Mouse (Mus musculus): Measurements from ENCODE around the gene Usp30. TPM values are rescaled to one million over a fixed set of nuclear protein-coding genes. Genes with fewer than 3 reads are reported as not detected.

Usp30 gene
- polyA plus RNA-seq, 1 experiment from 2014 or later = 10.1 TPM

- no peak overlapping the region for H3K27ac ChIP-seq (replicated peaks; ENCODE audit: low read depth, low read length)
- H3K36me3 ChIP-seq (ENCODE audit: control insufficient read depth, insufficient read depth, low read length) = peaks cover 53% of the 10 kb centered on the region
Measured at GRCm38 (mm10) chr5:114102807-114103206, 37.5 kb downstream of the Usp30 start.

GRCm38 (mm10) chr5:114106391-114106935, 41.2 kb downstream of the Usp30 start:
- H3K4me1 ChIP-seq (ENCODE audit: control insufficient read depth, insufficient read depth, low read length) = 0 out of 2 replicates have a peak, but pooled peaks cover under 1% of the 10 kb centered on the region
- H3K36me3 ChIP-seq (ENCODE audit: control insufficient read depth, insufficient read depth, low read length) = peaks cover 88% of the 10 kb centered on the region
- ATAC-seq (ENCODE audit: low read depth) (no peak), DNase-seq (ENCODE audit: low spot score) (no peak)
- no peak overlapping the region for H3K4me3 ChIP-seq (ENCODE audit: low read depth, low read length)
- H3K27me3 ChIP-seq (replicated peaks; ENCODE audit: control insufficient read depth, insufficient read depth, low read length) = no peaks in the 10 kb centered on the region
- WGBS = 83% methylated on average over 16 of the region's 16 CpGs
- no peak overlapping the region for H3K4me2 ChIP-seq (ENCODE audit: low read depth, low read length)
- H3K9ac ChIP-seq (ENCODE audit: low read depth, low read length) = no peak overlapping the region
- 0 out of 2 replicates have a peak, but pooled peaks cover 5% of the 10 kb centered on the region for H3K9me3 ChIP-seq (ENCODE audit: control insufficient read depth, low read length)
- no peak overlapping the region for H3K27ac ChIP-seq (replicated peaks; ENCODE audit: low read depth, low read length)

More at GRCm38 (mm10) chr5:114102807-114103206, 37.5 kb downstream of the Usp30 start:
- 78% methylated on average over 1 of the region's 1 CpGs for WGBS
- no peak for DNase-seq (ENCODE audit: low spot score)
- H3K4me3 ChIP-seq (ENCODE audit: low read depth, low read length) = no peak overlapping the region
- peaks cover 12% of the 10 kb centered on the region for H3K4me1 ChIP-seq (ENCODE audit: control insufficient read depth, insufficient read depth, low read length)
- H3K27me3 ChIP-seq (replicated peaks; ENCODE audit: control insufficient read depth, insufficient read depth, low read length) = no peaks in the 10 kb centered on the region
- no peak overlapping the region for H3K9ac ChIP-seq (ENCODE audit: low read depth, low read length)
- no peak for ATAC-seq (ENCODE audit: low read depth)
- H3K4me2 ChIP-seq (ENCODE audit: low read depth, low read length) = no peak overlapping the region
- no peaks in the 10 kb centered on the region for H3K9me3 ChIP-seq (ENCODE audit: control insufficient read depth, low read length)

- Histone ChIP-seq H3K4me2 (ENCODE audit: low read depth, low read length) (no peak overlapping the region), H3K4me1 (ENCODE audit: control insufficient read depth, insufficient read depth, low read length) (no peaks in the 10 kb centered on the region), H3K9me3 (ENCODE audit: control insufficient read depth, low read length) (0 out of 2 replicates have a peak, but pooled peaks cover 5% of the 10 kb centered on the region), H3K27me3 (replicated peaks; ENCODE audit: control insufficient read depth, insufficient read depth, low read length) (no peaks in the 10 kb centered on the region), H3K36me3 (ENCODE audit: control insufficient read depth, insufficient read depth, low read length) (peaks cover 88% of the 10 kb centered on the region), H3K4me3 (ENCODE audit: low read depth, low read length) (no peak overlapping the region), H3K9ac (ENCODE audit: low read depth, low read length) (no peak overlapping the region), H3K27ac (replicated peaks; ENCODE audit: low read depth, low read length) (no peak overlapping the region)
- DNase-seq (ENCODE audit: low spot score) (no peak), ATAC-seq (ENCODE audit: low read depth) (no peak)
- WGBS = 76% methylated on average over 6 of the region's 6 CpGs
Measured at GRCm38 (mm10) chr5:114113334-114113733, 48.1 kb downstream of the Usp30 start.

GRCm38 (mm10) chr5:114115030-114115429, 49.8 kb downstream of the Usp30 start:
- ATAC-seq (ENCODE audit: low read depth) (no peak), DNase-seq (ENCODE audit: low spot score) (no peak)
- Histone ChIP-seq H3K9ac (ENCODE audit: low read depth, low read length) (no peak overlapping the region), H3K4me3 (ENCODE audit: low read depth, low read length) (no peak overlapping the region), H3K36me3 (ENCODE audit: control insufficient read depth, insufficient read depth, low read length) (peaks cover 79% of the 10 kb centered on the region), H3K9me3 (ENCODE audit: control insufficient read depth, low read length) (no peaks in the 10 kb centered on the region), H3K27me3 (replicated peaks; ENCODE audit: control insufficient read depth, insufficient read depth, low read length) (no peaks in the 10 kb centered on the region), H3K4me2 (ENCODE audit: low read depth, low read length) (no peak overlapping the region), H3K27ac (replicated peaks; ENCODE audit: low read depth, low read length) (no peak overlapping the region), H3K4me1 (ENCODE audit: control insufficient read depth, insufficient read depth, low read length) (no peaks in the 10 kb centered on the region)
- WGBS = 76% methylated on average over 5 of the region's 5 CpGs

GRCm38 (mm10) chr5:114116586-114116985, 51.3 kb downstream of the Usp30 start:
- Histone ChIP-seq H3K9ac (ENCODE audit: low read depth, low read length) (no peak overlapping the region), H3K27ac (replicated peaks; ENCODE audit: low read depth, low read length) (no peak overlapping the region), H3K36me3 (ENCODE audit: control insufficient read depth, insufficient read depth, low read length) (peaks cover 81% of the 10 kb centered on the region), H3K4me3 (ENCODE audit: low read depth, low read length) (no peak overlapping the region), H3K4me1 (ENCODE audit: control insufficient read depth, insufficient read depth, low read length) (no peaks in the 10 kb centered on the region), H3K9me3 (ENCODE audit: control insufficient read depth, low read length) (no peaks in the 10 kb centered on the region), H3K4me2 (ENCODE audit: low read depth, low read length) (no peak overlapping the region), H3K27me3 (replicated peaks; ENCODE audit: control insufficient read depth, insufficient read depth, low read length) (no peaks in the 10 kb centered on the region)
- no peak for ATAC-seq (ENCODE audit: low read depth)
- DNase-seq (ENCODE audit: low spot score) = no peak
- 85% methylated on average over 7 of the region's 7 CpGs for WGBS

- H3K27ac ChIP-seq (replicated peaks; ENCODE audit: low read depth, low read length) = no peak overlapping the region
- peaks cover 80% of the 10 kb centered on the region for H3K36me3 ChIP-seq (ENCODE audit: control insufficient read depth, insufficient read depth, low read length)
Measured at GRCm38 (mm10) chr5:114119806-114120205, 54.5 kb downstream of the Usp30 start.

GRCm38 (mm10) chr5:114126008-114126407, 60.7 kb downstream of the Usp30 start:
- Histone ChIP-seq H3K4me3 (ENCODE audit: low read depth, low read length) (no peak overlapping the region), H3K9me3 (ENCODE audit: control insufficient read depth, low read length) (no peaks in the 10 kb centered on the region), H3K4me2 (ENCODE audit: low read depth, low read length) (no peak overlapping the region), H3K9ac (ENCODE audit: low read depth, low read length) (no peak overlapping the region), H3K27me3 (replicated peaks; ENCODE audit: control insufficient read depth, insufficient read depth, low read length) (no peaks in the 10 kb centered on the region), H3K27ac (replicated peaks; ENCODE audit: low read depth, low read length) (no peak overlapping the region), H3K36me3 (ENCODE audit: control insufficient read depth, insufficient read depth, low read length) (peaks cover 41% of the 10 kb centered on the region), H3K4me1 (ENCODE audit: control insufficient read depth, insufficient read depth, low read length) (peaks cover 4% of the 10 kb centered on the region; the same call in 1 of the 2 replicates)
- 86% methylated on average over 3 of the region's 3 CpGs for WGBS
- DNase-seq (ENCODE audit: low spot score) (no peak), ATAC-seq (ENCODE audit: low read depth) (no peak)

More at GRCm38 (mm10) chr5:114119806-114120205, 54.5 kb downstream of the Usp30 start:
- no peaks in the 10 kb centered on the region for H3K27me3 ChIP-seq (replicated peaks; ENCODE audit: control insufficient read depth, insufficient read depth, low read length)
- H3K9ac ChIP-seq (ENCODE audit: low read depth, low read length) = no peak overlapping the region
- no peak overlapping the region for H3K4me2 ChIP-seq (ENCODE audit: low read depth, low read length)
- ATAC-seq (ENCODE audit: low read depth) (no peak), DNase-seq (ENCODE audit: low spot score) (no peak)
- no peaks in the 10 kb centered on the region for H3K9me3 ChIP-seq (ENCODE audit: control insufficient read depth, low read length)
- no peak overlapping the region for H3K4me3 ChIP-seq (ENCODE audit: low read depth, low read length)
- no peaks in the 10 kb centered on the region for H3K4me1 ChIP-seq (ENCODE audit: control insufficient read depth, insufficient read depth, low read length)
- 81% methylated on average over 4 of the region's 4 CpGs for WGBS

- no peak for ATAC-seq (ENCODE audit: low read depth)
- WGBS = 84% methylated on average over 7 of the region's 7 CpGs
- Histone ChIP-seq H3K27me3 (replicated peaks; ENCODE audit: control insufficient read depth, insufficient read depth, low read length) (no peaks in the 10 kb centered on the region), H3K27ac (replicated peaks; ENCODE audit: low read depth, low read length) (peak overlapping the region; percentile 86; the same call in 1 of the 2 replicates), H3K9ac (ENCODE audit: low read depth, low read length) (peak overlapping the region; percentile 72; the same call in 1 of the 2 replicates), H3K36me3 (ENCODE audit: control insufficient read depth, insufficient read depth, low read length) (peaks cover 35% of the 10 kb centered on the region), H3K9me3 (ENCODE audit: control insufficient read depth, low read length) (no peaks in the 10 kb centered on the region), H3K4me2 (ENCODE audit: low read depth, low read length) (peak overlapping the region; percentile 96), H3K4me3 (ENCODE audit: low read depth, low read length) (peak overlapping the region; percentile 70), H3K4me1 (ENCODE audit: control insufficient read depth, insufficient read depth, low read length) (peaks cover 5% of the 10 kb centered on the region)
- DNase-seq (ENCODE audit: low spot score) = no peak
Measured at GRCm38 (mm10) chr5:114126499-114127244, 61.4 kb downstream of the Usp30 start.
